Mouse (Mus musculus) MEL (cell line): ENCODE measurements around the gene Acox2. TPM values are rescaled to one million over a fixed set of nuclear protein-coding genes. Genes with fewer than 3 reads are reported as not detected.

Source experiments
- DNase-seq: peaks from one replicate; pipeline ENCODE4 v3.0.0; 2011; ENCODE audit warnings: low read depth, low spot score
- H3K27ac ChIP-seq: 2 replicates; pipeline ENCODE4 v1.5.1; 2012; ENCODE audit warnings: low read depth, mild to moderate bottlenecking, control low read depth, low read length, moderate library complexity; ENCODE audit not compliant: control insufficient read depth
- H3K27me3 ChIP-seq, 2 experiments: fragments of 150-350 bp in 1 of 2; sonication (generic) in 1 of 2; 2 replicates each; pipeline ENCODE4 v1.6.1; 2012; ENCODE audit warnings: low read length in 2 of 2, mild to moderate bottlenecking in 2 of 2, improper control_type of control experiment in 1 of 2, moderate library complexity in 1 of 2; ENCODE audit not compliant: insufficient read depth in 2 of 2, control insufficient read depth in 1 of 2
- H3K36me3 ChIP-seq, 2 experiments: 2 replicates each; pipeline ENCODE4 v1.6.1; 2012 to 2014; ENCODE audit warnings: low read length in 2 of 2, improper control_type of control experiment in 1 of 2, inconsistent platforms in 1 of 2, mild to moderate bottlenecking in 1 of 2; ENCODE audit not compliant: insufficient read depth in 2 of 2, control insufficient read depth in 1 of 2
- H3K4me1 ChIP-seq, 2 experiments: fragments of 150-350 bp in 1 of 2; sonication (generic) in 1 of 2; 2 replicates each; pipeline ENCODE4 v1.6.1; 2012; ENCODE audit warnings: low read length in 2 of 2, improper control_type of control experiment in 1 of 2, mild to moderate bottlenecking in 1 of 2; ENCODE audit not compliant: insufficient read depth in 2 of 2, control insufficient read depth in 1 of 2
- H3K4me3 ChIP-seq, 2 experiments: fragments of 150-350 bp in 1 of 2; sonication (generic) in 1 of 2; 2 replicates each; pipeline ENCODE4 v1.5.1; 2012; ENCODE audit warnings: low read depth in 2 of 2, low read length in 2 of 2, mild to moderate bottlenecking in 2 of 2, moderate library complexity in 2 of 2, control low read depth in 1 of 2, improper control_type of control experiment in 1 of 2; ENCODE audit not compliant: control insufficient read depth in 1 of 2, insufficient read depth in 1 of 2
- H3K79me2 ChIP-seq: 2 replicates; pipeline ENCODE4 v1.6.1; 2012; ENCODE audit warnings: mild to moderate bottlenecking, low read length, moderate library complexity; ENCODE audit not compliant: control insufficient read depth, poor library complexity, insufficient read depth
- H3K9ac ChIP-seq: 2 replicates; pipeline ENCODE4 v1.6.1; 2012; ENCODE audit warnings: low read depth, mild to moderate bottlenecking, control low read depth, low read length, moderate library complexity; ENCODE audit not compliant: control insufficient read depth, poor library complexity, severe bottlenecking
- H3K9me3 ChIP-seq: fragments of 150-350 bp; sonication (generic); replicated peaks from 2 replicates; pipeline ENCODE4 v1.6.1; 2012; ENCODE audit warnings: mild to moderate bottlenecking, low read length, improper control_type of control experiment, moderate library complexity; ENCODE audit not compliant: insufficient read depth
- BHLHE40 ChIP-seq: IDR thresholded peaks from 2 replicates; pipeline ENCODE4 v1.6.1; 2012; ENCODE audit warnings: low read depth, mild to moderate bottlenecking, inconsistent platforms, low read length, improper control_type of control experiment, borderline replicate concordance
- CHD1 ChIP-seq: IDR thresholded peaks from 2 replicates; pipeline ENCODE4 v1.6.1; 2012; ENCODE audit warnings: low read depth, mild to moderate bottlenecking, inconsistent platforms, low read length, improper control_type of control experiment
- CHD2 ChIP-seq: IDR thresholded peaks from 2 replicates; pipeline ENCODE4 v1.6.1; 2011; ENCODE audit warnings: low read length, improper control_type of control experiment
- ETS1 ChIP-seq: IDR thresholded peaks from 2 replicates; pipeline ENCODE4 v1.6.1; 2012; ENCODE audit warnings: low read depth, mild to moderate bottlenecking, inconsistent platforms, low read length, improper control_type of control experiment, moderate library complexity
- GATA1 ChIP-seq: IDR thresholded peaks from 2 replicates; pipeline ENCODE4 v1.6.1; 2011; ENCODE audit warnings: low read depth, low read length, improper control_type of control experiment
- HCFC1 ChIP-seq: IDR thresholded peaks from 2 replicates; pipeline ENCODE4 v1.6.1; 2012; ENCODE audit warnings: low read depth, mild to moderate bottlenecking, inconsistent platforms, low read length, improper control_type of control experiment, moderate library complexity
- JUND ChIP-seq: IDR thresholded peaks from 2 replicates; pipeline ENCODE4 v1.6.1; 2011; ENCODE audit warnings: low read depth, mild to moderate bottlenecking, improper control_type of control experiment, low read length
- KAT2A ChIP-seq: conservative IDR thresholded peaks from 2 replicates; pipeline ENCODE4 v1.6.1; 2012; ENCODE audit warnings: low read depth, low read length, improper control_type of control experiment, inconsistent platforms
- MAFK ChIP-seq: IDR thresholded peaks from 2 replicates; pipeline ENCODE4 v1.6.1; 2011; ENCODE audit warnings: low read depth, mild to moderate bottlenecking, low read length, improper control_type of control experiment, borderline replicate concordance
- MXI1 ChIP-seq: IDR thresholded peaks from 2 replicates; pipeline ENCODE4 v1.6.1; 2011; ENCODE audit warnings: mild to moderate bottlenecking, low read depth, low read length, improper control_type of control experiment
- MYB ChIP-seq: IDR thresholded peaks from 2 replicates; pipeline ENCODE4 v1.6.1; 2011; ENCODE audit warnings: mild to moderate bottlenecking, low read depth, low read length, improper control_type of control experiment
- MYC ChIP-seq: IDR thresholded peaks from 2 replicates; pipeline ENCODE4 v1.6.1; 2011; ENCODE audit warnings: low read depth, mild to moderate bottlenecking, low read length, improper control_type of control experiment, moderate library complexity
- NELFE ChIP-seq: IDR thresholded peaks from 2 replicates; pipeline ENCODE4 v1.6.1; 2011; ENCODE audit warnings: low read depth, low read length, improper control_type of control experiment
- NRF1 ChIP-seq: IDR thresholded peaks from 2 replicates; pipeline ENCODE4 v1.6.1; 2014; ENCODE audit warnings: low read depth, mild to moderate bottlenecking, inconsistent platforms, low read length, improper control_type of control experiment, moderate library complexity; ENCODE audit not compliant: poor library complexity, insufficient read depth, severe bottlenecking
- POLR2A ChIP-seq, 2 experiments: IDR thresholded peaks; 2 replicates each; pipeline ENCODE4 v1.6.1; 2011 to 2012; ENCODE audit warnings: low read length in 2 of 2, mild to moderate bottlenecking in 2 of 2, control low read depth in 1 of 2, improper control_type of control experiment in 1 of 2, low read depth in 1 of 2, moderate library complexity in 1 of 2; ENCODE audit not compliant: control insufficient read depth in 1 of 2, insufficient read depth in 1 of 2, poor library complexity in 1 of 2
- POLR2AphosphoS2 ChIP-seq: IDR thresholded peaks from 2 replicates; pipeline ENCODE4 v1.6.1; 2011; ENCODE audit warnings: low read length, improper control_type of control experiment
- POLR2AphosphoS5 ChIP-seq: IDR thresholded peaks from 2 replicates; pipeline ENCODE4 v1.6.1; 2012; ENCODE audit warnings: low read depth, borderline replicate concordance, mild to moderate bottlenecking, inconsistent platforms, low read length, moderate library complexity, mixed read lengths
- RAD21 ChIP-seq: IDR thresholded peaks from 2 replicates; pipeline ENCODE4 v1.6.1; 2011; ENCODE audit warnings: mild to moderate bottlenecking, low read depth, low read length, improper control_type of control experiment
- SIN3A ChIP-seq: IDR thresholded peaks from 2 replicates; pipeline ENCODE4 v1.6.1; 2012; ENCODE audit warnings: low read length, improper control_type of control experiment, inconsistent platforms
- TAL1 ChIP-seq: IDR thresholded peaks from 2 replicates; pipeline ENCODE4 v1.6.1; 2012; ENCODE audit warnings: mild to moderate bottlenecking, inconsistent platforms, low read length, moderate library complexity, mixed read lengths
- TCF12 ChIP-seq: IDR thresholded peaks from 2 replicates; pipeline ENCODE4 v1.6.1; 2014; ENCODE audit warnings: low read depth, mild to moderate bottlenecking, inconsistent platforms, low read length, improper control_type of control experiment, moderate library complexity
- USF1 ChIP-seq: IDR thresholded peaks from 2 replicates; pipeline ENCODE4 v1.6.1; 2014; ENCODE audit warnings: low read depth, mild to moderate bottlenecking, inconsistent platforms, low read length, improper control_type of control experiment, moderate library complexity
- USF2 ChIP-seq, 2 experiments: IDR thresholded peaks; 2 replicates each; pipeline ENCODE4 v1.6.1; 2011 to 2012; ENCODE audit warnings: improper control_type of control experiment in 2 of 2, low read length in 2 of 2, borderline replicate concordance in 1 of 2, inconsistent platforms in 1 of 2, low read depth in 1 of 2, mild to moderate bottlenecking in 1 of 2; ENCODE audit not compliant: insufficient read depth in 1 of 2
- ZNF384 ChIP-seq: IDR thresholded peaks from 2 replicates; pipeline ENCODE4 v1.6.1; 2012; ENCODE audit warnings: low read depth, mild to moderate bottlenecking, inconsistent platforms, low read length, improper control_type of control experiment
- polyA plus RNA-seq, 2 experiments: library from polyadenylated mRNA; stranded (reverse) in 1 of 2; unstranded in 1 of 2; fragments of >175 nt in 1 of 2; fragments of >200 nt in 1 of 2; gene quantifications; 2 replicates each; pipeline versions ENCODE4 v1.2.1 to v1.2.4; 2012; ENCODE audit warnings: low replicate concordance in 2 of 2, low read depth in 1 of 2; ENCODE audit not compliant: insufficient read length in 2 of 2, insufficient read depth in 1 of 2, missing spikeins in 1 of 2
- total RNA-seq: library from RNA; depleted of rRNA; stranded (reverse); fragments of 300-350 nt; gene quantifications from 2 replicates; pipeline ENCODE4 v1.2.3, GENCODE M21; 2012

Gene Acox2
- total and polyA plus RNA-seq, 3 experiments = 0.43 TPM; not detected in 2

- H3K36me3 ChIP-seq = no peaks in the 10 kb centered on the region
- H3K27me3 ChIP-seq = no peaks in the 10 kb centered on the region; a peak in 1 of 4 replicates
- H3K9ac ChIP-seq = no peak overlapping the region
- H3K9me3 ChIP-seq = no peaks in the 10 kb centered on the region
- no peak for DNase-seq
- H3K79me2 ChIP-seq = no peaks in the 10 kb centered on the region
- H3K4me3 ChIP-seq = no peak overlapping the region
- no peak overlapping the region for H3K27ac ChIP-seq
- TF ChIP-seq JUND = no peak
- TF ChIP-seq MYC = no peak
- no peak for TF ChIP-seq USF2 (IDR thresholded peaks at IDR 0.05; ENCODE audit: borderline replicate concordance in 1 of 2, insufficient read depth in 1 of 2, low read depth in 1 of 2, low read length in 2 of 2)
- TF ChIP-seq TCF12 = no peak
- no peak for TF ChIP-seq TAL1
- TF ChIP-seq POLR2AphosphoS2 = no peak
- no peak for TF ChIP-seq RAD21
- TF ChIP-seq KAT2A = no peak
- TF ChIP-seq POLR2AphosphoS5 = no peak
- TF ChIP-seq POLR2A (IDR thresholded peaks at IDR 0.05; ENCODE audit: control insufficient read depth in 1 of 2, insufficient read depth in 1 of 2, low read depth in 1 of 2, low read length in 2 of 2, poor library complexity in 1 of 2) = no peak
- TF ChIP-seq NELFE = no peak
- no peak for TF ChIP-seq USF1
- TF ChIP-seq CHD1 = no peak
- no peak for TF ChIP-seq MAFK
- TF ChIP-seq, all 39 proteins: peak for 0
- no peaks in the 10 kb centered on the region for H3K4me1 ChIP-seq
Observed at GRCm38 (mm10) chr14:8258752-8259151, 401 bp downstream of the Acox2 start.

- no peaks in the 10 kb centered on the region for H3K9me3 ChIP-seq
- no peak overlapping the region for H3K9ac ChIP-seq
- H3K4me3 ChIP-seq = no peak overlapping the region
- H3K4me1 ChIP-seq = no peaks in the 10 kb centered on the region
- no peaks in the 10 kb centered on the region for H3K36me3 ChIP-seq
- no peak for DNase-seq
- no peaks in the 10 kb centered on the region; a peak in 1 of 4 replicates for H3K27me3 ChIP-seq
- H3K27ac ChIP-seq = no peak overlapping the region
- H3K79me2 ChIP-seq = no peaks in the 10 kb centered on the region
- no peak for TF ChIP-seq NRF1
- TF ChIP-seq JUND = no peak
- no peak for TF ChIP-seq MYB
- TF ChIP-seq MAFK = no peak
- no peak for TF ChIP-seq SIN3A
- TF ChIP-seq BHLHE40 = no peak
- TF ChIP-seq NELFE = no peak
- no peak for TF ChIP-seq CHD2
- TF ChIP-seq MXI1 = no peak
- no peak for TF ChIP-seq ZNF384
- no peak for TF ChIP-seq POLR2AphosphoS2
- TF ChIP-seq KAT2A = no peak
- no peak for TF ChIP-seq HCFC1
- TF ChIP-seq GATA1 = no peak
- no peak for TF ChIP-seq ETS1
Observed at GRCm38 (mm10) chr14:8258335-8258627, 872 bp downstream of the Acox2 start.
